Mouse (Mus musculus) bone marrow macrophage, adult 2 months (primary cell): ENCODE results near the gene Shisa8.

Experiments used
- CTCF ChIP-seq: IDR thresholded peaks from 2 replicates; pipeline ENCODE4 v1.5.1; 2012; ENCODE audit warnings: low read depth, mild to moderate bottlenecking, low read length, moderate library complexity
- POLR2A ChIP-seq: IDR thresholded peaks from 2 replicates; pipeline ENCODE4 v1.6.1; 2012; ENCODE audit warnings: mild to moderate bottlenecking, low read depth, low read length, borderline replicate concordance

GRCm38 (mm10) chr15:82244115-82244804, 31.6 kb upstream of the Shisa8 start, which contains the start of gene Cenpm:
- TF ChIP-seq CTCF (no peak), POLR2A (no peak)
